ENCODE assay signal across 7 mouse cellular contexts in the genomic region with DNA sequence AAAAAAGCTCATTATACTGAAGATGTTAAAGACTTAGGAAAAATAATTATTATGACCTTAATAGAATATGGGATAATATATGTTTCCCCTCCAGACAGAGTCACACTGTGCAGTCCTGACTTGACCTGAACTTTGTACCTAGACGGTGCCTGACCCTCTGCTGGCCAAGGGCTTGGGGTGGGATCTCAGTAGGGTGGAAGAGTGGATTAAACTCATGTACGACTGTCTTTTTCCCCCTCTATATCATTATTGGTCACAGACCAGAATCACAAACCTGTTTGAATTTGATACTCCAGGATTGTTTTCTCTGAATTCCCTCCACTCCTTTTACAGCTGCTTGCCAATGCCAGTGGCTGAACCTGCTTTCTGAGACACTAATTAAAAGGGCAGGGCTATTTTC. TPM values are rescaled to one million over a fixed set of nuclear protein-coding genes. Genes with fewer than 3 reads are reported as not detected.
DNase-seq lines count a peak whose midpoint lies in the region; ATAC-seq and TF ChIP-seq lines count a peak whose summit lies in the region.
"Not testable (repeated sequence)": the region's sequence is repeated elsewhere in the genome, so short reads cannot be mapped to it uniquely, and the experiment has no call there.

No protein-coding gene starts in this region.

- H3K36me3 ChIP-seq in ES-E14 (ENCODE audit: control insufficient read depth, insufficient read depth, low read length, poor library complexity, severe bottlenecking); heart, embryonic 13.5 days; kidney, embryonic 15.5 days; liver, embryonic 12.5 days; lung, postnatal 0 days (ENCODE audit: insufficient read depth, low read length); neural tube, embryonic 12.5 days: not testable (repeated sequence)

- H3K9ac ChIP-seq in ES-E14 (ENCODE audit: insufficient read depth, low read depth, low read length, poor library complexity, severe bottlenecking): peak overlapping the region; percentile 48; the same call in 1 of the 2 replicates
- not testable (repeated sequence) for H3K9ac ChIP-seq in heart, embryonic 13.5 days; kidney, embryonic 15.5 days; lung, postnatal 0 days (replicated peaks; ENCODE audit: low read depth); neural tube, embryonic 12.5 days
- H3K9ac ChIP-seq in liver, embryonic 12.5 days: peak overlapping the region; percentile 61

- in situ Hi-C loops in ES-E14 (cut with MboI; ENCODE audit: low sequenced_read_pairs in 2 of 2, unreplicated experiment in 2 of 2): loop anchor here (25.0 kb wide), 2 partner anchors 1523 to 1823 kb away; partner anchors contain the start of genes Hist1h4j (in 2 of the 2), Hist1h2ag (in 1 of the 2), Hist1h2ah (in 1 of the 2) and Hist1h2bj (in 1 of the 2)

- H3K27ac ChIP-seq in ES-E14 (ENCODE audit: insufficient read depth, low read depth, low read length, poor library complexity, severe bottlenecking): peak overlapping the region; percentile 69; the same call in 1 of the 2 replicates
- 0 out of 2 replicates have a peak overlapping the region, but pooled peaks have one; percentile 5 for H3K27ac ChIP-seq in embryonic fibroblast, embryonic 13.5 days (ENCODE audit: insufficient read depth, low read length)
- H3K27ac ChIP-seq in heart, embryonic 13.5 days (replicated peaks): peak overlapping the region; percentile 42; the same call in 1 of the 2 replicates
- H3K27ac ChIP-seq in kidney, embryonic 15.5 days: peak overlapping the region; percentile 71; the same call in 1 of the 2 replicates
- peak overlapping the region; percentile 85 for H3K27ac ChIP-seq in liver, embryonic 12.5 days
- H3K27ac ChIP-seq in lung, postnatal 0 days (ENCODE audit: low read length); neural tube, embryonic 12.5 days: not testable (repeated sequence)

- not testable (repeated sequence) for H3K4me3 ChIP-seq in ES-E14 (ENCODE audit: insufficient read depth in 1 of 2, low read depth in 1 of 2, low read length in 2 of 2, poor library complexity in 1 of 2, severe bottlenecking in 1 of 2); embryonic fibroblast, embryonic 13.5 days (ENCODE audit: insufficient read depth, low read length); heart, embryonic 13.5 days; lung, postnatal 0 days (ENCODE audit: low read depth, low read length); neural tube, embryonic 12.5 days
- H3K4me3 ChIP-seq in kidney, embryonic 15.5 days (replicated peaks): peak overlapping the region; percentile 11; the same call in 1 of the 2 replicates
- H3K4me3 ChIP-seq in liver, embryonic 12.5 days: peak overlapping the region; percentile 29; the same call in 1 of the 2 replicates

- TF ChIP-seq EP300 in lung, postnatal 0 days (IDR thresholded peaks at IDR 0.05): not testable (repeated sequence)

- not testable (repeated sequence) for DNase-seq in ES-E14 (ENCODE audit: low read depth, low spot score)
- DNase-seq in lung, postnatal 0 days (ENCODE audit: low spot score): peak; percentile 4

- H3K4me1 ChIP-seq in ES-E14 (ENCODE audit: control insufficient read depth in 2 of 2, insufficient read depth in 2 of 2, low read length in 2 of 2, poor library complexity in 1 of 2); embryonic fibroblast, embryonic 13.5 days (ENCODE audit: control insufficient read depth, insufficient read depth, low read length); heart, embryonic 13.5 days; kidney, embryonic 15.5 days; lung, postnatal 0 days (ENCODE audit: insufficient read depth, low read depth, low read length); neural tube, embryonic 12.5 days: not testable (repeated sequence)
- H3K4me1 ChIP-seq in liver, embryonic 12.5 days: peaks cover 52% of the 10 kb centered on the region

- not testable (repeated sequence) for H3K9me3 ChIP-seq in ES-E14 (ENCODE audit: control insufficient read depth, insufficient read depth, low read depth, low read length); heart, embryonic 13.5 days; kidney, embryonic 15.5 days (replicated peaks); liver, embryonic 12.5 days (replicated peaks); lung, postnatal 0 days (ENCODE audit: low read length); neural tube, embryonic 12.5 days

- TF ChIP-seq POLR2A in embryonic fibroblast, embryonic 13.5 days (IDR thresholded peaks at IDR 0.05; ENCODE audit: low read depth, low read length): not testable (repeated sequence)

- not testable (repeated sequence) for ATAC-seq in heart, embryonic 13.5 days (ENCODE audit: extremely low read depth, insufficient number of reproducible peaks, low FRiP score, low TSS enrichment); kidney, embryonic 15.5 days (replicated peaks; ENCODE audit: low FRiP score); liver, embryonic 12.5 days; lung, postnatal 0 days; neural tube, embryonic 12.5 days (ENCODE audit: low FRiP score, low read depth)

- 26% methylated on average over 2 of the region's 2 CpGs for WGBS in heart, embryonic 13.5 days
- 14% methylated on average over 2 of the region's 2 CpGs for WGBS in kidney, embryonic 15.5 days
- 29% methylated on average over 2 of the region's 2 CpGs for WGBS in liver, embryonic 12.5 days (ENCODE audit: insufficient replicate concordance)
- 13% methylated on average over 2 of the region's 2 CpGs for WGBS in lung, postnatal 0 days
- 20% methylated on average over 2 of the region's 2 CpGs for WGBS in neural tube, embryonic 12.5 days

- peak overlapping the region; percentile 42 for H3K4me2 ChIP-seq in heart, embryonic 13.5 days
- H3K4me2 ChIP-seq in kidney, embryonic 15.5 days: peak overlapping the region; percentile 27
- H3K4me2 ChIP-seq in liver, embryonic 12.5 days: peak overlapping the region; percentile 58
- not testable (repeated sequence) for H3K4me2 ChIP-seq in lung, postnatal 0 days (replicated peaks; ENCODE audit: low read depth, low read length)
- H3K4me2 ChIP-seq in neural tube, embryonic 12.5 days (replicated peaks): peak overlapping the region; percentile 27; the same call in 1 of the 2 replicates

- not testable (repeated sequence) for H3K27me3 ChIP-seq in heart, embryonic 13.5 days (replicated peaks); kidney, embryonic 15.5 days; liver, embryonic 12.5 days (replicated peaks); lung, postnatal 0 days (replicated peaks; ENCODE audit: insufficient read depth, low read length); neural tube, embryonic 12.5 days (replicated peaks)

- TF ChIP-seq CTCF in embryonic fibroblast, embryonic 13.5 days (IDR thresholded peaks at IDR 0.05; ENCODE audit: borderline replicate concordance, insufficient read depth, low read length); lung, postnatal 0 days (IDR thresholded peaks at IDR 0.05): not testable (repeated sequence)

RNA-seq across cellular contexts. Expression of gene Hist1h3e, which starts 1.5 kb away (rescaled TPM):
- total RNA-seq in ES-E14 (2012; rRNA removed): 792 and 864 TPM in 2 replicates
- 2.4 and 3.4 TPM in 2 replicates for polyA plus RNA-seq in embryonic fibroblast, embryonic 13.5 days (2011; ENCODE audit: insufficient read length, low read depth, missing spikeins)
- 1.5 and 2.2 TPM in 2 replicates for polyA plus RNA-seq in heart, embryonic 13.5 days (2015; fragmentation: Nextera tagmentation; extraction: Ambion mirVana)
- 6.5 and 6.7 TPM in 2 replicates for polyA plus RNA-seq in kidney, embryonic 15.5 days (2015; fragmentation: Nextera tagmentation; extraction: Ambion mirVana)
- 4.9 and 6.2 TPM in 2 replicates for polyA plus RNA-seq in liver, embryonic 12.5 days (2016; fragmentation: Nextera tagmentation; extraction: Ambion mirVana)
- polyA plus RNA-seq in lung, postnatal 0 days (2015; fragmentation: Nextera tagmentation; extraction: Ambion mirVana): 1.6 and 1.7 TPM in 2 replicates
- 5.1 and 7.4 TPM in 2 replicates for polyA plus RNA-seq in neural tube, embryonic 12.5 days (2016; fragmentation: Nextera tagmentation; extraction: Ambion mirVana)

RNA-seq across cellular contexts. Expression of gene Hist1h1d, which starts 7.6 kb away (rescaled TPM):
- total RNA-seq in ES-E14 (2012; rRNA removed): 68.4 and 97.6 TPM in 2 replicates
- polyA plus RNA-seq in embryonic fibroblast, embryonic 13.5 days (2011; ENCODE audit: insufficient read length, low read depth, missing spikeins): 0.83 and 2.7 TPM in 2 replicates
- polyA plus RNA-seq in heart, embryonic 13.5 days (2015; fragmentation: Nextera tagmentation; extraction: Ambion mirVana): 0.23 and 0.29 TPM in 2 replicates
- polyA plus RNA-seq in kidney, embryonic 15.5 days (2015; fragmentation: Nextera tagmentation; extraction: Ambion mirVana): 0.66 and 0.67 TPM in 2 replicates
- polyA plus RNA-seq in liver, embryonic 12.5 days (2016; fragmentation: Nextera tagmentation; extraction: Ambion mirVana): 0.89 and 0.93 TPM in 2 replicates
- polyA plus RNA-seq in lung, postnatal 0 days (2015; fragmentation: Nextera tagmentation; extraction: Ambion mirVana): 0.11 TPM in 2 replicates
- 0.30 and 0.37 TPM in 2 replicates for polyA plus RNA-seq in neural tube, embryonic 12.5 days (2016; fragmentation: Nextera tagmentation; extraction: Ambion mirVana)

RNA-seq across cellular contexts. Expression of gene Hist1h4f, which starts 9.3 kb away (rescaled TPM):
- total RNA-seq in ES-E14 (2012; rRNA removed): 1,886 and 2,172 TPM in 2 replicates
- 9.6 and 18.1 TPM in 2 replicates for polyA plus RNA-seq in embryonic fibroblast, embryonic 13.5 days (2011; ENCODE audit: insufficient read length, low read depth, missing spikeins)
- not detected in 2 replicates for polyA plus RNA-seq in heart, embryonic 13.5 days (2015; fragmentation: Nextera tagmentation; extraction: Ambion mirVana)
- polyA plus RNA-seq in kidney, embryonic 15.5 days (2015; fragmentation: Nextera tagmentation; extraction: Ambion mirVana): 0.96 and 1.3 TPM in 2 replicates
- 1.1 and 1.6 TPM in 2 replicates for polyA plus RNA-seq in liver, embryonic 12.5 days (2016; fragmentation: Nextera tagmentation; extraction: Ambion mirVana)
- polyA plus RNA-seq in lung, postnatal 0 days (2015; fragmentation: Nextera tagmentation; extraction: Ambion mirVana): 0.55 TPM in 1 of 2 replicates, not detected in the other
- 0.79 and 1.00 TPM in 2 replicates for polyA plus RNA-seq in neural tube, embryonic 12.5 days (2016; fragmentation: Nextera tagmentation; extraction: Ambion mirVana)

RNA-seq across cellular contexts. Expression of gene Hist1h2ae, which starts 10.3 kb away (rescaled TPM):
- 587 and 755 TPM in 2 replicates for total RNA-seq in ES-E14 (2012; rRNA removed)
- polyA plus RNA-seq in embryonic fibroblast, embryonic 13.5 days (2011; ENCODE audit: insufficient read length, low read depth, missing spikeins): 3.4 and 6.0 TPM in 2 replicates
- polyA plus RNA-seq in heart, embryonic 13.5 days (2015; fragmentation: Nextera tagmentation; extraction: Ambion mirVana): 33.5 and 42.7 TPM in 2 replicates
- 84.7 and 118 TPM in 2 replicates for polyA plus RNA-seq in kidney, embryonic 15.5 days (2015; fragmentation: Nextera tagmentation; extraction: Ambion mirVana)
- 106 and 109 TPM in 2 replicates for polyA plus RNA-seq in liver, embryonic 12.5 days (2016; fragmentation: Nextera tagmentation; extraction: Ambion mirVana)
- polyA plus RNA-seq in lung, postnatal 0 days (2015; fragmentation: Nextera tagmentation; extraction: Ambion mirVana): 7.1 and 7.9 TPM in 2 replicates
- polyA plus RNA-seq in neural tube, embryonic 12.5 days (2016; fragmentation: Nextera tagmentation; extraction: Ambion mirVana): 52.5 and 96.7 TPM in 2 replicates

RNA-seq across cellular contexts. Expression of gene Hist1h2bg, which starts 10.5 kb away (rescaled TPM):
- 1,383 and 2,074 TPM in 2 replicates for total RNA-seq in ES-E14 (2012; rRNA removed)
- polyA plus RNA-seq in embryonic fibroblast, embryonic 13.5 days (2011; ENCODE audit: insufficient read length, low read depth, missing spikeins): 12.6 and 22.6 TPM in 2 replicates
- 3.9 and 4.2 TPM in 2 replicates for polyA plus RNA-seq in heart, embryonic 13.5 days (2015; fragmentation: Nextera tagmentation; extraction: Ambion mirVana)
- 10.6 and 10.9 TPM in 2 replicates for polyA plus RNA-seq in kidney, embryonic 15.5 days (2015; fragmentation: Nextera tagmentation; extraction: Ambion mirVana)
- polyA plus RNA-seq in liver, embryonic 12.5 days (2016; fragmentation: Nextera tagmentation; extraction: Ambion mirVana): 10.7 and 14.4 TPM in 2 replicates
- 1.3 and 1.9 TPM in 2 replicates for polyA plus RNA-seq in lung, postnatal 0 days (2015; fragmentation: Nextera tagmentation; extraction: Ambion mirVana)
- polyA plus RNA-seq in neural tube, embryonic 12.5 days (2016; fragmentation: Nextera tagmentation; extraction: Ambion mirVana): 8.8 and 11.8 TPM in 2 replicates
